10 mouse cellular contexts compared by ENCODE assay signal in the genomic region with DNA sequence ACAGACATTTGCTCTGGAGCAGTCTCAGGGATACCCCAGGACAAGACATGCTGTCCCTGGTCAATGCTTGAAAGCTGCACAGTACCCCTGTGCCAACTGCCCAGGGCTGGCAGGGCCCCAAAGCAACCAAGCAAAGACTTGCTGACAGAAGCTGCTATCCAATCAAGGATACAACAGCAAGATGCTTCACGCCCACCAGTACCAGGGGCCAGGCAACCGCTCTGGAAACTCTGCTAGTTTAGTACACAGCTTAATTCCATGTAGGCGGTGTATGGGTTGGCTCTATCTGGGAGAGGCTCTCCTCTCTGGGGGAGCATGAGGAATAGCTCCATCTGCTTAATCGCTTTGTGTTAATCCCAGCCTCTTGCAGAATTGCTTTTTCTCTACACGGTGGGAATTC. TPM values are rescaled to one million over a fixed set of nuclear protein-coding genes. Genes with fewer than 3 reads are reported as not detected.
A peak's percentile ranks its signal among the peaks of the same experiment; 100 is the strongest.
DNase-seq lines count a peak whose midpoint lies in the region; ATAC-seq and TF ChIP-seq lines count a peak whose summit lies in the region.
"Had no signal": no experiment of that assay in that cellular context is flagged by ENCODE, and none has a peak within 500 bp of the region (broad histone marks: within the 10 kb centered on the region; RNA-seq: fewer than 3 reads in every experiment).

No protein-coding gene starts in this region.

- peak overlapping the region; percentile 31; the same call in 1 of the 2 replicates for H3K4me3 ChIP-seq in layer of hippocampus, adult 2 months
- no peak overlapping the region for H3K4me3 ChIP-seq in neural tube, embryonic 14.5 days (ENCODE audit: low read depth, low read length)
- H3K4me3 ChIP-seq in limb, embryonic 10.5 days: no peak overlapping the region
- H3K4me3 ChIP-seq: heart, embryonic 15.5 days had no signal

- TF ChIP-seq CTCF in layer of hippocampus, adult 2 months (conservative IDR thresholded peaks at IDR 0.05): no peak

- no peaks in the 10 kb centered on the region for H3K27me3 ChIP-seq in neural tube, embryonic 14.5 days (ENCODE audit: control insufficient read depth, insufficient read depth, low read length)
- H3K27me3 ChIP-seq in limb, embryonic 10.5 days (ENCODE audit: low read depth, poor library complexity, severe bottlenecking): no peaks in the 10 kb centered on the region
- H3K27me3 ChIP-seq: heart, embryonic 15.5 days had no signal

- intact Hi-C loops in heart, postnatal 10 days (cut with DNase I): no loop called here

- peak overlapping the region; percentile 92 for H3K27ac ChIP-seq in layer of hippocampus, adult 2 months
- H3K27ac ChIP-seq in neural tube, embryonic 14.5 days (ENCODE audit: low read depth, low read length): peak overlapping the region; percentile 67
- no peak overlapping the region for H3K27ac ChIP-seq in limb, embryonic 10.5 days
- H3K27ac ChIP-seq: heart, embryonic 15.5 days had no signal

- WGBS in neural tube, embryonic 14.5 days: 47% methylated on average over 5 of the region's 5 CpGs
- WGBS in limb, embryonic 10.5 days: 90% methylated on average over 5 of the region's 5 CpGs

- no peaks in the 10 kb centered on the region for H3K36me3 ChIP-seq in neural tube, embryonic 14.5 days (ENCODE audit: control insufficient read depth, insufficient read depth, low read length)
- H3K36me3 ChIP-seq in limb, embryonic 10.5 days: no peaks in the 10 kb centered on the region
- H3K36me3 ChIP-seq: heart, embryonic 15.5 days had no signal

- no peak overlapping the region for H3K4me2 ChIP-seq in neural tube, embryonic 14.5 days (ENCODE audit: low read depth, low read length)
- H3K4me2 ChIP-seq: heart, embryonic 15.5 days had no signal

- H3K4me1 ChIP-seq in neural tube, embryonic 14.5 days (ENCODE audit: control insufficient read depth, insufficient read depth, low read length): peaks cover 22% of the 10 kb centered on the region
- no peaks in the 10 kb centered on the region for H3K4me1 ChIP-seq in limb, embryonic 10.5 days

- peak; percentile 73 for ATAC-seq in neural tube, embryonic 14.5 days (ENCODE audit: low read depth)

- no peak overlapping the region for H3K9ac ChIP-seq in neural tube, embryonic 14.5 days (replicated peaks; ENCODE audit: low read depth, low read length)
- H3K9ac ChIP-seq: heart, embryonic 15.5 days had no signal

- H3K9me3 ChIP-seq in neural tube, embryonic 14.5 days (ENCODE audit: control insufficient read depth, low read length): no peaks in the 10 kb centered on the region
- no peaks in the 10 kb centered on the region for H3K9me3 ChIP-seq in limb, embryonic 10.5 days (replicated peaks)
- H3K9me3 ChIP-seq: heart, embryonic 15.5 days had no signal

- DNase-seq in heart, postnatal 10 days: peak; percentile 62 to 63
- DNase-seq in heart, adult 9 months (ENCODE audit: low spot score in 2 of 2): no peak
- DNase-seq in cerebellum, adult 9-10 months: peak; percentile 53
- DNase-seq in layer of hippocampus, adult 2 months (ENCODE audit: low spot score in 2 of 2): peak; percentile 75 to 91
- DNase-seq in thymus, postnatal 10 days (ENCODE audit: low spot score in 2 of 2): no peak
- DNase-seq in urinary bladder, postnatal 36 days (ENCODE audit: low spot score in 2 of 2): no peak
- no peak for DNase-seq in limb, embryonic 10.5 days (ENCODE audit: low spot score)

RNA-seq across cellular contexts. Expression of a gene that starts 35.3 kb away (rescaled TPM):
- not detected for total RNA-seq in heart, postnatal 10 days (2021)
- total RNA-seq in layer of hippocampus, adult 2 months (2021): under 1 TPM in 1 of 2 experiments, not detected in 1; 0.37 TPM
- polyA plus RNA-seq in neural tube, embryonic 14.5 days (2014; fragmentation: Nextera tagmentation; extraction: Ambion mirVana): not detected in 2 replicates
- not detected in 2 replicates for polyA plus RNA-seq in limb, embryonic 10.5 days (2016; fragmentation: Nextera tagmentation; extraction: Ambion mirVana)
- polyA plus RNA-seq: heart, embryonic 15.5 days; stomach, embryonic 14.5 days had no signal

Comparison
In these comparisons a context has a peak if more than half of its experiments do, and no peak if none do; other contexts are left out.
1. DNase-seq: peak in heart, postnatal 10 days (2 of 2), cerebellum, adult 9-10 months (single experiment) and layer of hippocampus, adult 2 months (2 of 2); none in heart, adult 9 months (0 of 2), thymus, postnatal 10 days (0 of 2), urinary bladder, postnatal 36 days (0 of 2) and limb, embryonic 10.5 days (single experiment).